Mouse (Mus musculus) liver (tissue): Measurements from ENCODE around the gene Lhx4.

ENCODE experiments used
- DNase-seq: peaks from one replicate; pipeline ENCODE4 v3.0.0-alpha.2; 2020; ENCODE audit warnings: mixed read lengths

The Lhx4 gene

DNA sequence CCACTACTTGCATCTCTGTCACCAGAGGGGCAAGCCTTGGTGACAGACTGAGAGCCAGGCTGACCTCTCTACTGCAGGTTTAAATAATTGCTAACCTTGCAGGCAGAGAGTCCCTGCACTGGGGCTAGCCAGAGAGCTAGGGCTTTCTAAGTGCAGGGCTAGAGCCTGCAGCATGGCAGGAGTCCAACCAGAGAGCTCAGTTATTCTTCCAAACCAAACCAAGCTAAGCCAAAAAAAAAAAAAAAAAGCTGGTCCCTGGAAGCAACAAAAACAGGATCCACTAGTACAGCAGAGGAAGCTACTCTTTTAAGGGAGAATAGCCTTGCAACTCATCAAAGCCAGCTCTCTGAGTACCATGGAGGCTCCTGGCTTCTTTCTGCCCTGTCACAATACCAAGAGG lies 50.6 kb downstream of the Lhx4 start:
- no peak for DNase-seq

DNA sequence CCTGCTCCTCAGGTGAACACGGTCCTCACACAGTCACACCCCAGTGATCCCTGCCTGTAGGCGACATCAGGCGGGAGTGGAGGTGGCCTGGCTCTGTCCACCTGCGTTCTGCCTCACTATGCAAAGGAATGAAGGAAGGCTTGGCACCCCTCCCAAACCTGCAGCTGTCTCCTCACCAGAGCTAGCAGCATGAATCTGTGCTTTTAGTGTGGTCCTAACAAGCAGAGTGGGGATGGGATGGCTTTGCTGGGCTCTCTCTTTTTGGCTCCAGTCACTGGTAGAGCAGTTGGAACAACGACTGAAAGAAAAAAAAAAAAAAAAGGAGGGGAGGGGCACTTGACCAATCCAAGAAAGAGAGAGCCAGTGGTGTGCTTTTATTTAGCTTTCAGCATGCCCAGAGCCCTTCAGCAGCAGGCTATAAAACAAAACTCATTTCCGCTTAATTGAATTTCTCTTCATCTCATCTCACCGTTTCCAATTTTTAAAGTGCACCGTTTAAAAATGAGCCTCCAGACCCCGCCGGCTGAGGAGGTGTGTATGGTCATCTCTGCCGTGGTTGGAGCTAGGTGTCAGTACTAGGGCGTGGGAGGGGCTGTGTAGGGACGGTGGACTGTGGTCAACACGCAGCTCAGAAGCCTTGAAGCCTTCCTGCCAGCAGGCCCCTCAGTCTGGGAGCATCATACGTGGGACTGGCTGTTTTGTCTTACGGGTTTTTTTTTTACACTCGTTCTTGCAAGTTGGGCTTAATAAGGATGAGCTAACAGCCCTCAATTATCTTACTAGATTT lies 52.9 kb downstream of the Lhx4 start:
- DNase-seq = no peak

DNA sequence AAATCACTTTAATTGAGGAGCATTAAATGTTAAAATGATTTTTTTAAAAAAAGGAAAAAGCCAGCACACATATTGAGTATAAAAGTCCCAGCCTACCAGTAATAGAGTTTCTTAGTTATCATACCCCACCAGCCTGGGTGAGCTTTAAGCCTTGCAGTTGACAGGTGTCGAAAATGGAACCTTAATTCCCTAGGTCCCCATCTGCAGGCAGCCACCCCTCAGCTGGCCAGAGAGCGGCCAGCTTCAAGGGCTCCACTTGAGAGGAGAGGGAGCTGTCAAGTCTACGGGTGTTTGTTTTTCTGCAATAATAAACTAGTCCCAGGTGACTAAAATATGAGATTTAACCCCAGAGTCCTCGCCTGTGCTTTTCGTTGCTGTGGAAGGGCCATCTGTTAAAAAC lies 58.0 kb downstream of the Lhx4 start:
- no peak for DNase-seq

DNA sequence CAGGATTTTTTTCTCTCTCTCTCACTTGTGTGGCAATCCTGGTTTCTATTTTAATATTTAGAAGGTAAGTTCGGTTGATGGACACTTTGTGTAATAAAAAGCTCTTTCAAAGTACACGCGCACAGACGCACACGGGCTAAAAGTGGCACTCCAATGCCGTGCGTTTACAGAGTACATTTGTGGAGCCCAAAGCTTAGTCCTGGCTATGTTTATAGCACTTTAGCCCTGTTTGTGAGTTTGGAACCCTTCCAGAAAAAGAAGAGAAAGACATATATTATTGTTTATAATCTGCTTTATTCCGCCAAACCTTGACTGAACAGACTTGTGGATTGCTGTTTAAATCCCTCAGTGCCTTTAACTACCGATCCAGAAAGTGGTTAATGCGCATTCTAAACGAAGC lies 58.5 kb downstream of the Lhx4 start:
- no peak for DNase-seq

DNA sequence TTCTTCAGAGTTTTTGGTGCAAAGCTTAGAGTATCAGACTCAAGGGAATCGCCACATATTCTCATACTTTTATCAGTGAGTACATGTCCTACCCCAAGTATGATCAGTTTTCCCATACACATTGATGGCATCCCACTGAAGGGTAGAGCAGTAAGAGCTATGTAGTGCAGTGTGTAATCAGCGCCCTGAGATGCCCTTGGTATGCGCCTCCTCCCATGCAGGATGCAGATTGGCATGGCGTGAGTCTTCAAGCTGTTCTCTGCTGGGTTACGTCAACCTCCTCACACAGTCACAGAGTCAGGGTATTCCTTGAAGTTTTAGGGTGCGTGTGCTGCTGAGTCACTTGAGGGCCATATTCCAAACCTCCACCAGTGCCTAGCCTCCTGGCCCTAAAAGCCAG lies 59.3 kb downstream of the Lhx4 start:
- DNase-seq = no peak

DNA sequence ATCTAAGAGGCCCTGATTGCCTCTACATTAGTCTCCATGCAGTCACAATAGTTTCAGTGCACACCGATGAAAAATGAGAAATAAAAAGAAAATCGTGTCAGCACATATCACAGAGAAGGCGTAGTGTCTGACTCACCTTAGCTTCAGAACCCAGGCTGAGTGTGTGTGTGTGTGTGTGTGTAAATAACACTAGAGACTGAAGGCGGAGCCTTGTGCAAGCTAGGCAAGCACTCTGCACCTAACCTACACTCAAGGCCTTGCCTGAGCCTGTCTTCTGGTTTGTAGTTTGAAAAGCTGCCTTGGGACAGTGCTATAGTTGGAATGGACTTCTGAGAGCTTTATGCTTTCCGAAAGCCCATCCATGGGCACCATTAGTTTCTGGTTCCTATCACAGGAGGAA lies 61.9 kb downstream of the Lhx4 start:
- no peak for DNase-seq

DNA sequence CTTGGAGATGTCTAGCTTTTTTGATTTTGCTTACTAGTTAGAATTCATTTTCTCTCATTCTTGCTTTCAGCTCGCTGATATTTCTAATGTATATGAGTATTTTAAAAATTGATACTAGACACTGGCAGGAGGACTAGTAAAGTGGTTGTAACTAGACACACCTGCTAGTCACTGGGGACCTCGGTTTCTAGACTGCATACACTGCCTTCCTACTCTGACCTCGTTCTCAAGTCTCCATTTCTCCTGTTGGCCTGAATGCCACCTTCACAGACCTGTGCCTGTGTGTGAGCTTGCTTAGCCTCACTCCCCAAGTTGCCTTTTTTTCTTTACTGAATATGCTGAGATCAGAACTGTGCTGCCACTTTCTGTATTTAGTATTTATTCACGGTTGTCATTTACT lies 62.3 kb downstream of the Lhx4 start:
- DNase-seq = no peak

DNA sequence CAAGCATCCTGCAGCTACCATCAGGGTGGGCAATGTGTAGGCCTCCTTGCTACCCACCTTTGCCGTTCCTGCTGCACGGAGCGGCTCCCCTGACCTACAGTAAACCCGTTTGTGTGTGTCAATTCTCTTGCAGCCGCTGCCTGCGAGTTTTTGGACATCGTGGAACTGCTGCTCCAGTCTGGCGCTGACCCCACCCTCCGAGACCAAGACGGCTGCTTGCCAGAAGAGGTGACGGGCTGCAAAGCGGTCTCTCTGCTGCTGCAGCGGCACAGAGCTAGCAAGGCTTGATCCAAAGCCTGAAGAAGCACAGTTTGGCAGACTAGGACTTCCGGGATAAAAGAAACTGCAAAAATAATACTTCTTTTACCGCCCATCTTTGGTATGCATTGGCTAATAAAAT lies 64.7 kb downstream of the Lhx4 start:
- no peak for DNase-seq

DNA sequence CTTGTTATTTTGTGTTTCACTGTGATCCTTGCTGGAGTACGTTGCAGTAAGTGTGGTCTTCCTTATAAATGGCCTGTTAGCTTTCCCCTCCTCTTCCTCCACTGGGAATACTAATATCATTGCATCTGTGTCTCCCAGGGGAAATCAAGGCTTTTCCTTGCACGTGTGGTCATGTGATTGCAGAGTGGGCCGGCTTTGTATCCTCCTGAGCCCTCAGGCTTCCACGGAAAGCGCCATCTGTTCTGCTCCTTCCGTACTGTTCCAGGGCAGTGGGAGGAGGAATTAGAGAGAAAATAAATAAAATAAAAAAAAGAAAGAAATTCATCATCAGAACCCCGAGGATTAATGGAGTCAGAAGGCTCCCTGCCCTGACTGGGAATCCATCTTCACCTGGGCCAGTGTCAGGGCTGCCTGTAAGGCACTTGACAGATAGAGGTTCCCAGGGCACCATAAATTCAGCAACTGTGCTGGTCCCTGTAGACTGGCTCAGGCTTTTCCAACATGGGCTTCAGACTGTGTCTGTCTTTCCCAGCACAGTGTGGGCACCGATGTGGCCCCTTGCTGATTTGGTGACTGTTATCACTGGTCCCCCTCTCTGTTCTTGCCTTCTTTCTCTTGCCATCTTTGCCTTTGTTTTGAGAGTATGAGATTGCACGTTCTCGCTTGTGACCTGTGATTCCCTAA lies 70.2 kb downstream of the Lhx4 start:
- no peak for DNase-seq

DNA sequence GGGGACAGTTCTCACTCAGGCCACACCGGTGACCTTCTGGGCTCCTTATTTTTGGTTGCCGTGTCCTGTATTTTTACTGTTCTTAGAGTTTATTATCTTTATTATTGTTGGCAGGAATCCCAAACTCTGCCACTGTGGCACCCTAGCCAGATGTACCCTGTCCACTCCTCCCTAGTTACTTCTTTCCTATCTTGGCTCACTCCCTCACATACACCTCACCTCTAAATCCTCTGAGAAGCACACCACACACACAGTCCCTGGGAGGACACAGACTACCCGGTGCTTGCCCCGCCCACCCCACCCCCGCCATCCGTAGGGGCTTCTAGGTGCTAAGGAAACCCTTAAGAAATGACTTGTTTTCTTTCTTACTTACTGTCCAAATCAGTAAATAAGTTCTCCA lies 75.9 kb downstream of the Lhx4 start:
- DNase-seq = no peak

DNA sequence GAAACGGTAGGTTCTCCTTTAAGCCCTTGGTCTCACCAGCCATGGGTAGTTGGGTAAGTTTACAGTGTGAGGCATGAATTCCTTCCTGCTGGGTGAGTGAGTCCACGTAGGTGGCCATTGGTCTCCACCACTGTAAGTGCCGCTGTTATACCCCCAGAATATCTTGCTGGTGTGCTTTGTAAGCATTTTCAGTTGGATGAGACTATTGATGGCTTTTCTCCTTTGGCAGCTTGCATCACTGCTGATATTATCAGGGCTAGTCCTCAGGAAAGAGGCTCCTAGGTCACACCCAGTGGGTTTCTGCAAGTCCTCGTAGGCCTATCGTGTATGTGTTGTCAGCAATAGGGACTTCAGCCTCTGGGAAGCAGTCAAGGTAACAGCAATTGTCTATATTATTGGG lies 87.5 kb downstream of the Lhx4 start:
- DNase-seq = no peak

DNA sequence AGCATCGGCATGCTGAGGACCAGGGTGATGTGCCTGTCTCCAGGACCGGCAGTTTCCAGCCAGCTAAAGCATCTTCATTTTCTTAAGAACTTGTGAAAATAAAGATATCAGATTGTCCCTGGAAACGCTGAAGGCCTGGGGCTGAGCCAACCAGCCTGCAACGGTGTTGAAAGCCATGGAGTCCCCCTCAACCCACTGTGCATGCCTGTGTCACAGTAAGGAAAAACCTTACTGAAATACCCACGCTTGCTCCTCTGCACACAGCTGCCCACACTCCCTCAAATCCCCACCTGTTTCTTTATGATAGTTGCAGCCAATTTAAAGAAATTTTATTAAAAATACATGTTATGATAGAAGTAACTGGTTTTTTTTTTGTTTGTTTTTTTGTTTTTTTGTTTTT lies 95.2 kb downstream of the Lhx4 start:
- DNase-seq = no peak

DNA sequence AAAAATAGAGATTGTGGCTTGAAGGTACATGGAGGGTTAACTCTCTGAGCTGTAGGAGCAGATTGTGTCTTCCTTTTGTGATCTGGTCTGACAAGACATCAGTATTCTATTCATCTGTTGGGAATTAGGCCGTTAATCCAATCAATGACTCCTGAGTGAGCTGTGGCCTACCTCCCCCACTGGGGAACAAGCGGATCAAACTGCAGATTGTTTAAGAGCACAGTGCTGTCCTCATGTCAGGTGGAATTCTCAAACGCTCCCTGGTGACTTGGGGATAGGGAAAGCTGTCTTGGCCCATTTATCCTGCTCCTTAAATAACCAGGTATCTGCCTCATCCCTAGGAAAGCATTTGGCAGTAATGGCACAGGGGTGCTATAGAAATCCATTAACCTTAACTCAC lies 96.5 kb downstream of the Lhx4 start:
- no peak for DNase-seq

DNA sequence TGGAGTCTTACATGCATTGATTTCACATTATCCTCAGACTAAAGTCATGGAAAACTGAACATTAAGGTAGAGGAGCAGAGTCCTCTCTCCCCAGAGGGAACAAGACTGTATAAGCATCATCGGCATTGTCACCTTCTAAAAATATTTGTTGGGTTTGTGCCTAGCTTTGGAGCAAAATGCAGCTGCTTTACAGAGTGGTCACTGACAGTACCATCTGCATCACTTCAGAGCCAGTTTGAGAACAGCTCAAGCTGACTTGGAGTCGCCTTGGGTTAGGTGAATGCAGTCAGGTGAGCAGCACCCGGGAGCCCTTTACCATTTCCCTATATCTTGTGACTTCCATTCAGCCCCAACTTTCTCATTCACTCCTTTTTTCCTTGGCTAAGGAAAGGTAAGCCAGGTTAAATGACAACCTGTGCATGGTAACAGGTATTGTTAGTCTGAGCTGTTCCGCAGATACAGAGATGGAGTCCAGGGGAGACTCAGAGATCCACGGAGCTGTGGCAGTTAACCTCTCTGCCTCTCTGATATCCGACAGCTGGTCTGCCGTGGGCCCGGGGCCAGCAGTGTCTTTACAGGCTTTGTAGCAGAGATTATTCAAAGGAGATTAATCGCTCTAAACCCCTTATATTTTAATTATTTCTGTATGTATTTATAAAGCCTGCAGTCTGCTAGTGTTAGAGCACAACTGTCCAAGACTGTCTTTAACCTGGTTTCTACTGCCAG lies 101.2 kb downstream of the Lhx4 start:
- DNase-seq = no peak
